Mouse (Mus musculus) inflammation-experienced regulatory T-cells, adult 6 months (primary cell): ENCODE data around the gene Plekhg1. TPM values are rescaled to one million over a fixed set of nuclear protein-coding genes. Genes with fewer than 3 reads are reported as not detected.

Source experiments
- ATAC-seq: one replicate; pipeline ENCODE4 v1.8.0; 2017
- polyA plus RNA-seq, 3 experiments: library from polyadenylated mRNA; unstranded; fragments of 100-300 nt; shearing (Covaris generic); gene quantifications; one replicate each; pipeline ENCODE4 v1.2.1; 2017

The Plekhg1 gene
- polyA plus RNA-seq, 3 experiments from 2014 or later: 0.19 TPM; not detected in 2

DNA sequence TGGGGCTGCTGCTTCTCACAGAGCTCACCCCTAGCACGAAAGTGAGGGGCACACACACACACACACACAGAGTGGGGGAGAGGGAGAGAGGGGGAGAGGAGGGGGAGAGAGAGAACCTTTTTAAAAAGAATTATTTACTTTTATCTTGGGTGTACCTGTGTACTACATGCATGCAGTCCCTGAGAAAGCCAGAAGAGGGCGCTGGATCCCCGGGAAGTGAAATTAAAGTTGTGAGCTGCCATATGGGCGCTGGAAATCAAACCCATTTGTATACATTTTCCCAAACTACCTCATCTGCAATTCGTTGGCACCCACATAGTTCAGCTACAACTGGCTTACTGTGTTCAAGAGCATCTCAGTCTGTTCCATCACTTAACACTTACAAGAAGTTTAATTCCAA lies 218.4 kb downstream of the Plekhg1 start:
- ATAC-seq: no peak

DNA sequence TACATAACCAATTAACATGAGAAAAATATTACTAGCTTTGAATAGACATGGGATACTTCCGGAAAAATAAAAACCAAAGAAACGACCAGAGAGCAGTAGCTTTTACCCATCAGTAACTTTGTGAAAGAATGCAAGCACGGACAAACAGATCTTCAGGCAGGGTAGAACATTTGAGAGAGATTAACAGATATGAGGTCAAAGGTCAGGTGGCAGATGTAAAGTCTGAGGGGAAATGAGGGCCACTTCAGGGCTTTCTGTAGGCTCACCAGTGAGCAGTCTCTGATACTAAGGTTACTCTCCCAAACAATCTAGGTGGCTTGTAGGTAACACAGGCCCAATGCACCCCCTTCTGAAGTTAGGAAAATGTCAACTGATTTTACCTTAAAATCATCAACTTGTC lies 228.9 kb downstream of the Plekhg1 start:
- ATAC-seq: no peak

DNA sequence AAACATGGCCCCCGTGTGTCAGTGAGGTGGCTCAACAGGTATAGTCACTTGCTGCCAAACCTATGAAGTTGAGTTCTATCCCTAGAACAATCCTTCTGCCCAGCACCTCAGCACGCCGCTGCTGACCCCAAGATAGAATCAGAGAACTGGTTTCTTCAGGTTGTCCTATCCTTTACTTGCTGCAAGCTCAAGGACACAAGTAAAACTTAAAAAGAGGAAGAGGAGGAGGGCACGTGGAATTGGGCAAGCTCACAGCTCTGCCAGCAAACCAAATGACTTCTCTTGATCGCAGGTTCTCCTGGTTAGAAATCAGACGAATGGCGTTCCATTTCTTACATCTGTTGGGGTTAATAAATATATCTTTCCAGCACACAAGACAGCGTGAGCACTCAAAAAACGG lies 232.1 kb downstream of the Plekhg1 start:
- no peak for ATAC-seq

DNA sequence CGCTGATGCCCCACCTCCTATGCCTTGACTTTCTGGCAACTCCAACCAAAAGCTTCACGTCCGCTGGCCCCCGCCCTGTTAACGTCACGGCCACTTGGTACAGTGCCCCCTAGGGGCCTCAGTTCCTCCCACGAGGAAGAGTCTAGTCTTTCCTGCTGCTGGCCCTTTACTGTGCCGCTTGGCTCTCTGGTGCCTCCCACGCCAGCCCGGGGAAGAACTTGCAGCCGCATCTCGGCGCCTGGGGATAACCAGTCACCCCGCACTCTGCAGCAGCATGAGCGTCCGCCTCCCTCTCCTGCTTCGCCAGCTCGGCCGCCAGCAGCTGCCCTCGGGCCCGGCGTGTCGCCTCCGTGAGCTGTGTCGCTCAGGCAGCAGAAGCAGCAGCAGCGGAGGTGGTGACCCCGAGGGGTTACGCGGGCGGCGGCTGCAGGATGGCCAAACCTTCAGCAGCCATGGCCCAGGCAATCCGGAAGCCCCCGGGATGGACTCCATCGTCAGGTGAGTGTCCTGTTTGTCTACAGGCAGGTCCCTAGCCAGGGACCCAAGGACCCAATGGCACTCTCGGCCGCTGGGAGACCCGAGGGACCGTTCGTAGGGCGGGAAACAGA lies 232.9 kb downstream of the Plekhg1 start, which contains the start of gene Mthfd1l:
Gene Mthfd1l (plus strand): TSS at position 138 of the 608 bp plus-strand sequence.
- peak; percentile 75 for ATAC-seq

DNA sequence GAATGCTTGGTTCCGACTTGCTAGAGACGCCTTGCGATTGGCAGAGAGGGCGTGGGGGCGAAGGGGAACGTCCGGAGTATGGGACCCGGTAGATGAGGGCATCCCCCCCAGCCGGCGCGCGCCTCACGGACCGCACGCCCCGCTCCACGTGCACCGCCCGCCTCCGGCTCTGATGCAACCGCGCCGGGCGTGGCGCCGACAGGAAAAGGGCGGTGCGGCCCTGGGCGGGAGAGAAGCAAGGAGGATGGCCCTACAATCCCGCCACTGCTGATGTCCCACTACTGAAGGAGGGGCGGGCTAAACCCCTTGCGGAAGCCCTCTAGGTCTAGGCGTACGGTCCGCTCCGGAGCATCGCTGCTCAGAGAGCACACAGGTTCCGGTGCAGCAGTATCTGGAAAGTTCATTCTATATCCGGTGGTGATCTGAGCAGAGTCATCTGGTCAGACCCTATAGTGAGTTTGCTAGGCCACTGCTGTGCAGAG lies 233.5 kb downstream of the Plekhg1 start:
- ATAC-seq: peak; percentile 87

DNA sequence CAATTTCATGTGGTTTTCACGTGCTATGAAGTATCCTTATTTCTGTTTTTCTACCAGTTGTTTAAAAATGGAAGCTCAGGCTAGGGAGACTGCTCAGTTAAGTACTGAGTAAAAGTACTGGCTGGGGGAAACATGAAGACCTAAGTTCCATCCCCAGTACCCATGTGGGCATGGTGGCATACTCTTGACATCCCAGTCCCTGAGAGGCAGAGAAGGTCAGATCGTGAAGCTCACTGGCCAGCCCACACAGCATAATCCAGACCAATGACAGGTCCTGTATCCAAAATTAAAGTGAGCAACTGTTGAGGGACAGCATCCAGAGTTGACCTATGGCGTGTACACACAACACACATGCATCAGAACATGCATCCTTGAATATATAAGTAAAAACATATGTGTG lies 234.2 kb downstream of the Plekhg1 start:
- no peak for ATAC-seq

DNA sequence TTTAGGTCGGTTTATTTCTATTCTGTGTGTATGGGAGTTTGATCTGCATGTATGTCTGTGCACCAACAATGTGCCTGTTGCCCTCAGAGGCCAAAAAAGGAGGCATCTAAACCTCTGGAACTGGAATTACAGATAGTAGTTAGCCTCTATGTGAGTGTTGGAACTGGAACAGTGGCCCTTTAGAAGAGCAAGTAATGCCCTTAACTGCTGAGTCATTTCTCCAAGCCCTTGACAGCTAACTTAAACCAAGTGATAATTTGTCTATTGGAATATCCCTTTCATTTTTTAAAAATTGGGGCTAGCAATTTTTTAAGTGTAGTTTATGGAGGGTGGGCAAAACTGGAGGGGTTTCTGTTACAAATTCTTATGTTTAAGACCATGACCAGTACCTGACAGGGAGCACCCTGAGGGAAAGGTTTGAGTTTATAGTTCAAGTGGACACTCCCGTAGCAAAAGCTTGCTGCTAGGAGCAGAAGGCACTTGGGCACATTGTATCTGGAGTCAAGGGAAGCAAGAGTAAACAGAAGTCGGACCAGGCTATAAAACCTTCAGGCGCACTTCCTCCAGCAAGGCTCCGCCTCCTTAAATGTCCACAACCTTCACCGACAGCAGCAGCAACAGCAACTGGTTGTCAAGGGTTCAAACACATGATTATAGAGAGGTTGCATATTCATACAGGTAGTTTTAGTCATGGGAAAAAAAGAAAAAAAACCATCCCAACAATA lies 235.9 kb downstream of the Plekhg1 start:
- no peak for ATAC-seq

DNA sequence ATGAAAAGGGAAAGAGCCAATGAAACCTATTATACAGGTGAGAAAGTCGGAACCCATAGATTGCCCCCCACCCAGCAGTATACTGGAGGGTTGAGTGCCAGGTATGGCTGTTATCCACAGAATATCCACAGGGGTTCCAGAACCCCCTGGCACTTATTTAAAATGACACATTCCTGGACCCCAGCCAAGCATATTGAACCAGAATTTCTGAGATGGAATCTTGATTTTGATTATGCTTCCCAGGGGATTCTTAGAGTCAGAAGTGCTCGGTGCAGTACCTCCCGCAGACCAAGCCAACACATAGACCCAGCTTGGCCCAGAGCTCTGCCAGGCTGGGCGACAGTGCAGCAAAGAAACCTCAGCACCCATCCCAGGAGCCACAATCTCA lies 236.5 kb downstream of the Plekhg1 start:
- no peak for ATAC-seq

DNA sequence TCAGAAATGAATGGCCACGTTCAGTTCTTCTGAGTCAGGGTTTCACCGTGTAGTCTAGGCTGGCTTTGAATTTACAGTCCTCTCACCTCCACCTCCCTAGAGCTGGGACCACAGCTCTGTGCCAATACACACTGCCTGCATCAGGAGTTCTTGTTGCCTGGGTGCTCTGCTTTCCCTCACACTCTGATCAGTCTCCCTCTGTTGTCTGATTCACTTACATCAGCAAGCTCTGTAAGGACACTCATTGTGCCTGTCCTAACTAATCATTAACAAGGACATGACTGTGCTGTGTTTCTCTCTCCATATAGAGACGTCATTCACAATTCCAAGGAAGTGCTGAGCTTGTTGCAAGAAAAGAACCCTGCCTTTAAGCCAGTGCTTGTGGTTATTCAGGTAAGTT lies 238.2 kb downstream of the Plekhg1 start:
- no peak for ATAC-seq

DNA sequence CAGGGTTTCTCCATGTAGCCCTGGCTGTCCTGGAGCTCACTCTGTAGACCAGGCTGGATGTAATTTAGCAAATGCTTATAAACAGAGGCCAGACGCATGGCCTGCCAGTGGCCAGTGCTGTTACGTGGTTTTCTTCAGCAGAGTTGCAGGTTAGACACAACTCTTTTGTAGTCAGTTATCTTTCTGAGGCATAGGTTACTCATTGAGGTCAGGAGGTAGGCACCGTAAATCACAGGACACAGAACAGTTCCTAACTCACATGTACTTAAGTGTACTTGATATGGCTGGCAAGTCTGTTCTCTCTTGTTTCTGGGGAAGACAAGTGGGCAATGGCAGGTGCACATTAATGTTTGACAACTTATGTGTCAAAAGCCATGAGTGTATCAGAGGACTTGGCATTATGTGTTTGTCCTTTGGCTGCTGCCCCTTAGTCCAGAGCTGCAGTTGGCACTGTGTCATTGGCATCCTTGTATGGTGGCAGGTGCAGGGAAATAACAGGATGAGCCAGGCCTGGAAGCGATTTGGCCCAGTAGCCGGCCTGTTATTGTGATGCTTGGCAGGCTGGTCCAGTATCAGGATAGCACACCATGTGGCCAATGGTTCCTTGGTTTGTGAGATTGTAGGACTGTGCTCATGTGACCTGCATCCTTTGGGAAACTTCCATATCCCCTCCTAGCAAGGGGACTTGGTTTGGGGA lies 238.8 kb downstream of the Plekhg1 start:
- ATAC-seq: no peak

DNA sequence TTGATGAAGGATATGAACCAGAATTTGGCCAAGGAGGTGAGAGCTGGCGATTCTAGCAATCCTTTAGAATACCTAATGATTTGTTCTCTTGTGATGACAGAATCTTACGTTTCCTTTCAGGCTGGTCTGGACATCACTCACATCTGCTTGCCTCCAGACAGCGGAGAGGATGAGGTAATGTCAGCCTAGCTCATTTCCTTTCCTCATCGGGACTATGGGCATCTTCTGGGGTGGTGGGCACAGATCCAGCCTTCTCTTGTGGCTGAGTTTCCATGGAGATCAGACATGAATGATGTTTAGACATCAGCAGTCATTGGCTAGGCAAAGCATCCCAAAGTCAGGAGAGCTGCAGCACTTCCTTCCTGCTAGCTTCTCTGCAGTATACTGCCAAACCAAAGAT lies 240.1 kb downstream of the Plekhg1 start:
- ATAC-seq: no peak

DNA sequence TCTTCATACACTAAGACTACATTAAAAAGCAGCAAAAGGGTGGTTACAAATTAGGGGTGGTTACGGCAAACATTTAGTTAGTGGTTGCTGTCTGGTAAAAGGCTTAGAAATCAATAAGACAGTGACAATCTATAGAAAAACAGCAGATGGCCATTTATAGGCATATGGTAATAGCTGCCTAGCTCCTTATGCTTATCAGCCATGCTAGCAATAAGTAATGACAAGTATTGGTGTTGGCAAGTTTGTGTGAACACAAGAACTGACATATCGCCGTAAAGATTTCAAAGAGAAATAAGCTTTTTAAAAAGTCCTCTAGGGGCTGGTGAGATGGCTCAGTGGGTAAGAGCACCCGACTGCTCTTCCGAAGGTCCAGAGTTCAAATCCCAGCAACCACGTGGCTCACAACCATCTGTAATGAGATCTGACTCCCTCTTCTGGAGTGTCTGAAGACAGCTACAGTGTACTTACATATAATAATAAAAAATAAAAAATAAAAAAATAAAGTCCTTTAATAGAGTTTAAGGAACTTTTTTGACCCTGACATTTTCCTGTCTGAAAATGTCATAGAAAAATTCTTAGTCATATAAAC lies 250.2 kb downstream of the Plekhg1 start:
- no peak for ATAC-seq

DNA sequence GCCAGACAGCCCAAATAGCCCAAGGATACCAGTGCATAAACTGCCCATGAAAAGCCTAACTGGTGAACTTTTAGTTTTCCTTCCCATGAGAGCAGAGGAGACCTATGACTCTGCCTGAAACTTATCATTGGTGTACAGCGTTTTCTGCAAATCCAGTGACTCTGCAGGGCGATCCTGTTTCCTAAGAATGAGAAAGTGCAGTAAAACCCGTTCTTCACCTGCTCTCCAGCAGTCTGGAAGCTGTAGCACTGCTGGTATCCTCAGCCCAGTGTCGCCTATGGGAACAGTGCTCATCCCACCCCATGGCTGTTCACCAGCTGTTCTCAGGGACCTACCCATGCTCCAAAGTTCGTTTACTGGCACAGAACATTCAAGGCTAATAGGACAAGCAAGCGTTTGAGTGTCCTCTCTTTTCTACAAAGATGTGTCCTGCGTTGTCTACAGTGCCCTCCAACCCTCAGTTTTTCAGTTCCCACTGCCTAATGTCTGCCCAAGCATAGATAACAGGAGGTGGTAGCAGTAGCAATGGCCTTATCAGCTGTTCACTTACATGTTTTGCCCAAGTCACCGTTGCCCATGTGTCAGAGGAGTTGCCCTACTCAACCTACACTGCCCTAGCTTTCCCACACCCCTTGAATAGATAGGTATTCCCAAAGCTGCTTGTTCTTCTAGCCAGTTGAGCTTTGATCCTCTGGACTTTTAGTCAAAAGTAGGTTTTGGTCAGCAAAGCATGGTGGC lies 253.4 kb downstream of the Plekhg1 start:
- no peak for ATAC-seq

DNA sequence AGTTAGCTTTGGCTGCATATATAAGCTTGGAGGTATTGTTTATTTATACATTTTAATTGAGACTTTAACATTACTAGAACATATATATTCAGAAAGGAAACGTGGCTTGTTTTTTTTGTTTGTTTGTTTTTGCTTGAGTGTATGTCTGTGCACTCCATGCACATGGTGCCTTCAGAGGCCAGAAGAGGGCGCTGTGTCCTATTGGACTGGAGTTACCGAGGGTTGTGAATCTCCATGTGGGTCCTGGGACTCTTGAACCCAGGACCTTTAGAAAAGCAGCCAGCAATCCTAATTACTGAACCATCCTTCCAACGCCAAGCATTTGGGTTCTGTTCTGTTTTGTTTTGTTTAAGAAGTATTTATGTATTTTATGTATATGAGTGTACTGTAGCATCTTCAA lies 255.1 kb downstream of the Plekhg1 start:
- no peak for ATAC-seq

DNA sequence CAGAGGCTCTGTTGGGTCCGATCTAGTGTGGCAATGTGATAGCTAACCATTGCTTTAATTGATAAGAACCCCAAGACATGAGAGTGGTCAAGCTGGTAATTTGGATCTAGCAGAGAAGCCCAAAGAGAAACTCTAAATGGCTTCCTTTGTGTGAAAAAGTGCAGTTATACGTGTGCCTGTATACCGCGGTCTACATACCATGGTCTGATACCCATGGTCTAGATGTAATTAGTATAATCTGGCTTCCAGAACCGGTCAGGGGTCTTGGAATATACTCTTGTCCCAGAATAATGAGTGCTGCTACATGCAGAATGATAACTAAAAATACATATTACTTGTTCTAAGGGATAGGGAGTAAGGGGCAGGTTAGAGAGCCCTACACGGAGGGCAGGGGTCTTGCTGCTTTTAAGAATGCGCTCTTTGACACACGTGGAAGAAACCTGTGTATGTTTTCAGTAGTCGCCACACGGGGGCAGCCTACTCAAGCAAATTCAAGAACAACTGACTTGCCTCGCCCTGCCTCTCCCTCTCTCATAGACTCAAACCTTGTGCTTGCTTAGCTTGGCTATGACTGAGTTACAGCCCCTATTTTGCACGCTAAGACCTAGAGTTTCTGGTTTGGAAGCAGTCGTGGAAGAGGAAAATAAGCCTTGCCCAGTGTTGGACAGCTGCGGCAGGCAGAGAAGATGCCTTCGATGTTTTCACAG lies 256.2 kb downstream of the Plekhg1 start:
- ATAC-seq: peak; percentile 83

DNA sequence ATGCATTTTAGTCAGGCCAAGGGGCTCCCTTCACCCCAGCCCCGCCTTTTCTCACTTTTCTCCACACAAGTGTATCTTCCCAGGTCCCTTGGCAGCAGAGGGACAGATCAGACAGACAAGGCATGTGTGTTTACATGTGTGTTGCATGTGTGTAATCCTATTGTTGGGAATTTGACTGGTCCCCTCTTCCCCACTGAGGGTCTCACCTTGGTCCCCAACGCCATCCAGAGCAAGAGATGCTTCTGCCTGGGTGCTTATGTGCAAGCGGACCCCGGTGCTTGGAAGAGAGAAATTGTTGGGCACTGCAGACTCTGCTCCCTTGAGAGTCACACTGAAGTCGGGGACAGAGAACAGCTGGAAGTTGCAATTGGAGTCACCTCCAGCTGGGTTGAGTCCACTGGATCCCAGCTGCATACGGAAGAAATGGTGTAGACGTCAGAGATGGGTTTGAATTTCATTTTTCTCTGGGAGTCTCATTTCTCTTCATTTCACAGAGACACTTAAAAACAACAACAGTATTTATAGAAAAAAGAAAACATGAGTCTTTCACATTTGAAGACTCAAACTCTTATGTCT lies 257.8 kb downstream of the Plekhg1 start:
- ATAC-seq: no peak

DNA sequence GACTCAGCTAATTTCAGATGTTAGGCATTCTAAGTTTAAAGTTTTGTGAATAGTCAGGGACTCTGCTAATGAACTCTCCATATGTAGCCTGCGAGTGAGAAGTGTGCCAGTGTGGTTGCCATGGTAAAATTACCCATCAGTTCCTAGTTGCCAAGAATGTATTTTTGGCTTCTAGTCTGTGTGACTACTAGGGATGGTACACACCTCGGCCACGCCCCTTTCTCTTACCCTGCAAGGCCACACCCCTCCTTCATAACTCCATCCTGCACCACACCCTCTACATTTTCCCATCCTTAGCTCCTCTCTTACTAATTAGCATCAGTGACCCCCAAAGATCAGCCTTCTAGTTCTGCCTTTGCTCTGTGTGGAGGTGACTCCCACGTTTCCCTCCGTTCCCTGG lies 262.5 kb downstream of the Plekhg1 start:
- ATAC-seq: no peak

DNA sequence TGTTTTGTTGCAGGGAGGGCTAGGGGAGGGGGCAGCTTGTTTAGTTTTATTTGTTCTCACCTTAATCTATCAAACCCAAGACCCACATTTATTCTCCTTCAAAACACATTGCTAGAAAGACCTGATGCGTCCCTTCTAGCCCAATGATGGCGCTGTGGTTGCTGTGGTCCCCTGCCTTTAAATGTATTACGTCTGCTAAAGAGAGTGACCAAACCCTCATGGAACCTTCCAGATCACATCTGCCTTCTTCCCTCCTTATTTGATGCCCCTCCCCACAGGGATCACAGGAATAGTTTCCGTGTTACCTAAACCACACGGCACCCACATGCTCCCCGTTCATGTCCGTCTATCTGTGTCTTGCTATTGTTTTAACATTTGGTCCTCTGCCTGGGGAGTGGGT lies 265.0 kb downstream of the Plekhg1 start:
- no peak for ATAC-seq

DNA sequence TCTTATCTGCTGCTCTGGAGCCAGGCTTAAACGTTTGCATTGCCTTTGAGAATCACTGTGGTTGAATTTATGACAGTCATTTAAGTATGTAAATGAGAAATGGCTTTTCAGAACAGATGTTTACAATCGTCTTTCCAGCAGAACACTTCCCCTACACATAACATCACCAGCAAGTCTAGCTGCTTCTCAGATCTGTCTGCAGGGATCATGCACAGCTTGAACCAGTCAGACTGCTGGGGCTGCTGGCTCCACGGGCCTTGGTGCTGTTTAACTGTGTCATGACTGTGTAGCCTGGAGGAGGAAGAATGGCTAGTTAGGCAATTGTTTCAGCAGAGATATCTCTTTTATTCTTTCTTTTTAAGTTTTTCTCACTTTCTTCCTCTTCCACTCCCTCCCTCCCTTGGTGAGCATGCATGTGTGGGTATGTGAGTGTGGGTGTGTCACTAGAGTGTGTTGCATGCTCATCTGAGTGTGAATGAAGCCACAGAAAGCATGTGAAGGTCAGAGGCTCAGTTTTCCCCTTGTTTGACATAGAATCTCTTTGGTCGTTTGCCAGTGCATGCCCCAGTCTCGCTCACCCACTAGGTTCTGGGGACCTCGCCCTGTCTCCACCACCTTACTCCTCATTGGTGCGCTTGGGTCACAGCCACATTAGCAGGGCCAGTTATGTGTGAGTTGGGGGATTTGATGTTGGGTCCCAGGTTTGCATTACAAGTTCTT lies 266.3 kb downstream of the Plekhg1 start:
- ATAC-seq: no peak
